Mouse (Mus musculus): ENCODE results near the gene 1700012B07Rik. TPM values are rescaled to one million over a fixed set of nuclear protein-coding genes. Genes with fewer than 3 reads are reported as not detected.

1700012B07Rik gene
- polyA plus RNA-seq, 1 experiment = not detected

DNA sequence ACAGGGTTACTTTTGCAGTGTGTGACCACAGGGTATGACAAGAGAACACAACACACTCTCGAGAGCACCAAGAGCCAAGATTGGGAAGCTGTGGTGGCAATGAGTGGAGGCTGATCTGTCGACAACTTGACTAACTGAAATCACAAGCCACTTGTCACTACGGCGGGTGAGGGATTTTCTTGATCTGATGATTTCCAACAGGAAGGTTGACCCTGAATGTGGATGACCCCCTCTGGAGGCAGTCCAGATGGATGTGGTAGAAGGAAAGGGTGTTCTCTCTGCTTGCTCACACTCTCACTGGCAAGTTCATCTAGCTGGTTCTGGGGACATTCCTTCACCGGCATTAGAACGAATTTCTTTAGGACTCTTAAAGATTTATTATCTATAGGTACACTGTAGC is 30.3 kb downstream of the 1700012B07Rik start:
- no peaks in the 10 kb centered on the region for H3K27me3 ChIP-seq (ENCODE audit: control insufficient read depth, insufficient read depth, low read length)
- no peak for TF ChIP-seq POLR2A (IDR thresholded peaks at IDR 0.05; ENCODE audit: borderline replicate concordance, insufficient read depth, low read length)
- no peak for TF ChIP-seq CTCF (IDR thresholded peaks at IDR 0.05; ENCODE audit: borderline replicate concordance, insufficient read depth, low read depth, low read length)
- no peaks in the 10 kb centered on the region for H3K4me1 ChIP-seq (ENCODE audit: control insufficient read depth, insufficient read depth, low read length)
- no peak overlapping the region for H3K4me3 ChIP-seq (replicated peaks; ENCODE audit: insufficient read depth, low read depth, low read length)
- DNase-seq = no peak
- WGBS = 89% methylated on average over 6 of the region's 6 CpGs
- no peak overlapping the region for H3K27ac ChIP-seq (ENCODE audit: insufficient read depth, low read length)

DNA sequence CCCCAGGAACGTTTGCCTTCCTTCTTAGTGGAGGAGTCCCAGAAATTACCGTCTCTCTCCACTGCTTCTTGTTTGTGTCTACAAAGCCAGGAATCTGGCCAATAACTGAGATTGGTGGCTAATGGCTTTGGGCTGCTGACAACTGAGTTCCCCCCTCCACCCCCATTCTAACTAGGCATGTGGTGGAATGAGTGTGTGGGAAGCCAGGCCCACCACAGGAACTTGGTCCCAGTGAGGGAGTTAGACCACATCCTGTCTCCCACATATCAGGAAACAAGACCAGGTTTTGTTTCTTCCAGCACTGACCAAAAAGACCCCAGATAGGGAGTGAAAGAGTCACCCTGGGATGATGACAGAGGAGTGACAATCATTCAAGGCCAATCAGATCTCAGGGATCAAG is 32.3 kb downstream of the 1700012B07Rik start:
- DNase-seq = no peak
- Histone ChIP-seq H3K27me3 (ENCODE audit: control insufficient read depth, insufficient read depth, low read length) (no peaks in the 10 kb centered on the region), H3K27ac (ENCODE audit: insufficient read depth, low read length) (no peak overlapping the region), H3K4me3 (replicated peaks; ENCODE audit: insufficient read depth, low read depth, low read length) (no peak overlapping the region), H3K4me1 (ENCODE audit: control insufficient read depth, insufficient read depth, low read length) (no peaks in the 10 kb centered on the region)
- TF ChIP-seq CTCF (IDR thresholded peaks at IDR 0.05; ENCODE audit: borderline replicate concordance, insufficient read depth, low read depth, low read length) = no peak
- TF ChIP-seq POLR2A (IDR thresholded peaks at IDR 0.05; ENCODE audit: borderline replicate concordance, insufficient read depth, low read length) = no peak
- 57% methylated on average over 2 of the region's 2 CpGs for WGBS

DNA sequence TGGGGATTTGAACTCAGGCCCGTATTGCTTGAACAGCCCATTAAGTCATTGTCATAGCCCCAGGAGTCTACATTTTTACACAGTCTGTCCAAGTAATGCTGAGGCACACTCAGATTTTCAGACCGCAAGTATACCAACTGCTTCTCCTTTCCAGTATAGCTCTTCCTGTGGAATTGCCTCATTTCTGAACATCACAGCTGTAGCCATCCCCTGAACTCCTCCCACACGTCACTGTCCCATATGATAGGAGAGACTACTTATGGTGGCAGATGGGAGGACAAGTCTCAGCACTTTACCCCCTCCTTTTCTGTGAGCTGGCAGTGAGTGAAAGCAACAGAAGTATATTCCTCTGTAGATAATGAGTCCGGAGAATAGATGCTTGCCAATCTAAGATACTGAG is 34.3 kb downstream of the 1700012B07Rik start:
- Histone ChIP-seq H3K27me3 (ENCODE audit: control insufficient read depth, insufficient read depth, low read length) (no peaks in the 10 kb centered on the region), H3K4me1 (ENCODE audit: control insufficient read depth, insufficient read depth, low read length) (no peaks in the 10 kb centered on the region), H3K4me3 (replicated peaks; ENCODE audit: insufficient read depth, low read depth, low read length) (no peak overlapping the region), H3K27ac (ENCODE audit: insufficient read depth, low read length) (no peak overlapping the region)
- DNase-seq = no peak
- TF ChIP-seq POLR2A (IDR thresholded peaks at IDR 0.05; ENCODE audit: borderline replicate concordance, insufficient read depth, low read length) (no peak), CTCF (IDR thresholded peaks at IDR 0.05; ENCODE audit: borderline replicate concordance, insufficient read depth, low read depth, low read length) (no peak)
- WGBS = 65% methylated on average over 4 of the region's 4 CpGs

DNA sequence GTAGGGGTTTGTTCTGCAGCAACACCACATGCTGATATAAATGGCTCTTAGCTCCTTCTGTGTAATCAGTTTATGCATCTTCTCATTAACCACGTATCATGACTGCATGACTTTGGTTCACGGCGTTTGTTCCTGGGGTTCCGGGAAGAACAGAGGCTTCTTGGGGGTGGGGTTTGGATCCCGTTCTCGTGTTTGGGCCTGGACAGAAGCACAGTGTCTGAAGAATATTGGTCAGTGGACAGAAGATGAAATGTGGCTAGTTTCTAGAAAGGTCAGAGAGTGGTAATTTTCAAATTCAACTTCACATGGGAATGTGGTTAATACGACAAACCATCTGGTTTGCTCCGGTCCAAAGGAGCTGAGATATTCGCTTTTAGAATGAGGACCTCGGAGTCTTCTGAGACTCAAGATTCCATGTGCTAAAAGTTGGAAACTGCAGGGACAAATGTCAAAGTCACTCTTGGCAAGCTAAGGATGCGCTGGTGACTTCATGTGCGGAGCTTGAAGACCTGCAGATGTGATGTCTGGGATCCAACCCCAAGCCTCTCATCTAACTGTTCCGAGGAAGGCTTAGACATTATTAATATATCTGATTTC is 35.3 kb downstream of the 1700012B07Rik start:
- no peak for TF ChIP-seq CTCF (IDR thresholded peaks at IDR 0.05; ENCODE audit: borderline replicate concordance, insufficient read depth, low read depth, low read length)
- no peak for TF ChIP-seq POLR2A (IDR thresholded peaks at IDR 0.05; ENCODE audit: borderline replicate concordance, insufficient read depth, low read length)
- WGBS = 90% methylated on average over 13 of the region's 13 CpGs
- Histone ChIP-seq H3K27me3 (ENCODE audit: control insufficient read depth, insufficient read depth, low read length) (no peaks in the 10 kb centered on the region), H3K4me3 (replicated peaks; ENCODE audit: insufficient read depth, low read depth, low read length) (no peak overlapping the region), H3K27ac (ENCODE audit: insufficient read depth, low read length) (no peak overlapping the region), H3K4me1 (ENCODE audit: control insufficient read depth, insufficient read depth, low read length) (no peaks in the 10 kb centered on the region)
- no peak for DNase-seq

DNA sequence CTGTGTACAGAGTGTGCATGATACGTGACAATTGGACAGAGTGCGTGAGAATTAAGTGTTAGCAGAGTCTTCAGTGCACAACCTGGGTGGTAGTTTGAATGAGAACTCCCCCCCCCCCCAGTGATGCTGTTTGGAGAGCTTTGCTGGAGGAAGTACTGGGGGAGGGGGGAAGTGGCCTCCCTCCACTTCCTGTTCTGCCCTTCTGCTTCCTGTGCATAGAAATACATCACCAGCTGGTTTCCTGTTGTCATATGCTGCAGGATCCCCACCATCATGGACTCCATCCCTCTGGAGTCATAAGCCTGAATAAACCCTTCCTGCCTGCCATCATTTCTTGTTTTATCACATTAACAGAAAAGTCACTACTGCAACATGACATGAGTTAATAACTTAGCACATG is 35.9 kb downstream of the 1700012B07Rik start:
- 98% methylated on average over 2 of the region's 2 CpGs for WGBS
- TF ChIP-seq CTCF (IDR thresholded peaks at IDR 0.05; ENCODE audit: borderline replicate concordance, insufficient read depth, low read depth, low read length) (no peak), POLR2A (IDR thresholded peaks at IDR 0.05; ENCODE audit: borderline replicate concordance, insufficient read depth, low read length) (no peak)
- Histone ChIP-seq H3K4me3 (replicated peaks; ENCODE audit: insufficient read depth, low read depth, low read length) (no peak overlapping the region), H3K27me3 (ENCODE audit: control insufficient read depth, insufficient read depth, low read length) (no peaks in the 10 kb centered on the region), H3K27ac (ENCODE audit: insufficient read depth, low read length) (no peak overlapping the region), H3K4me1 (ENCODE audit: control insufficient read depth, insufficient read depth, low read length) (no peaks in the 10 kb centered on the region)
- DNase-seq = no peak

DNA sequence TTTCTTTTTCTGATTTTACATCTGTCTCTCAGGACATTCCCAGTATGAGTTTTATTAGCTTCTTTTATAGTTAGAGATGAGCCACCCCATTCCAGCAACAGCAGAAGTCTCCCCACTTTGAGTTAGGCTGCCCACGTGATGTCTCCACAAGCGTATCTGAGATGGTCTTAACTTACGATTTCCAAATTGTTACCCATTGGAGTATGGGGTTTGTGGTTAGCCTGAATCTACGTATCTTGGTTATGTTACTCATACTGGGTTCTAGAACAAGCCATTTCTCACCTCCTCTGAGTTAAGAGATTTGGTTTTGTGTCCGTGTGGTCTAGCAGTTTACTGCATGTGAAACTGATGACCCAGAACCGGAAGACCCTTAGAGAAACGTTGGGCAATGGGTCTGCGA is 37.6 kb downstream of the 1700012B07Rik start:
- Histone ChIP-seq H3K4me3 (replicated peaks; ENCODE audit: insufficient read depth, low read depth, low read length) (no peak overlapping the region), H3K27ac (ENCODE audit: insufficient read depth, low read length) (no peak overlapping the region)

DNA sequence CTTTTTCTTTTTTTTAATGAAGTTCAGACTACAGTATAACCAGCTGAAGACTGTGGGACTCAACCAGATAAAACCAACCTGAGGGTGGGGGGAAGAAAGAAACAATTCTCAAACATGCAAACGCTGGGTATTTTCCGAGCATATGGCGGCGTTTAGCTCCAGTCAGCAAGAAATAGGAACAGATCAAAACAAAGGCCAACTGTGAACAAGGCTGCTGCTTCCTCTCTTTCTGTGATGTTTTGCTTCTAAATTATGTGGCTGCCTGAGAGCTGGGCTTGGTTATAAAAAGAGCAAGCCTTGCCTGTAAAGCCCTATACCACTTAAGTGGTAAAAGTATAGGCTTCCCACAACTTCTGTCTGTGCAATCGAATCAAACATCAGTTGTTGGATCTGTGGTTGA is 42.5 kb downstream of the 1700012B07Rik start:
- DNase-seq = no peak
- no peaks in the 10 kb centered on the region for H3K27me3 ChIP-seq (ENCODE audit: control insufficient read depth, insufficient read depth, low read length)
- no peak overlapping the region for H3K27ac ChIP-seq (ENCODE audit: insufficient read depth, low read length)
- H3K4me3 ChIP-seq (replicated peaks; ENCODE audit: insufficient read depth, low read depth, low read length) = no peak overlapping the region
- 86% methylated on average over 5 of the region's 5 CpGs for WGBS
- no peaks in the 10 kb centered on the region for H3K4me1 ChIP-seq (ENCODE audit: control insufficient read depth, insufficient read depth, low read length)
- TF ChIP-seq POLR2A (IDR thresholded peaks at IDR 0.05; ENCODE audit: borderline replicate concordance, insufficient read depth, low read length) = no peak
- TF ChIP-seq CTCF (IDR thresholded peaks at IDR 0.05; ENCODE audit: borderline replicate concordance, insufficient read depth, low read depth, low read length) = no peak

More for the DNA sequence above, 37.6 kb downstream of the 1700012B07Rik start:
- no peak for TF ChIP-seq CTCF (IDR thresholded peaks at IDR 0.05; ENCODE audit: borderline replicate concordance, insufficient read depth, low read depth, low read length)
- no peak for TF ChIP-seq POLR2A (IDR thresholded peaks at IDR 0.05; ENCODE audit: borderline replicate concordance, insufficient read depth, low read length)
- Histone ChIP-seq H3K4me1 (ENCODE audit: control insufficient read depth, insufficient read depth, low read length) (no peaks in the 10 kb centered on the region), H3K27me3 (ENCODE audit: control insufficient read depth, insufficient read depth, low read length) (no peaks in the 10 kb centered on the region)
- WGBS = 88% methylated on average over 8 of the region's 8 CpGs
- DNase-seq = no peak

DNA sequence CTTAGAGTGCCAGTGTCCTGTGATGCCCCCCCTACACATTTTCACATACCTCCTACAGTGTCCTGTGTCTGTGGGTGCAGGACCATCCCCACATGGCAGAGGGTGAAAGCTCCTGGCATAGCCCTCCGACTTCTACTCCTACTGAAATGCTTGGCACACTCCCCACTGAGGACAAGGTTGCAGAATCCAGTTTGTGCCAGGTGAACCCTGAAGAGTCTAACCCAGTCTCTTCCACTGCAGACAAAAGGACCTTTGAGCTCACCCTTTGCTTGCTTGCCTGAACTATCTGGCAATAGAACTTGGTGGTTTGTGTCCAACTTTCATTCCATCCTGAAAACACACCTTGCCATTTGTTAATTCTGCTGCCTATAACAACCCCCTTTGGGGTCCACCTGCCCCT is 56.5 kb downstream of the 1700012B07Rik start:
- no peak for DNase-seq
- no peak for TF ChIP-seq CTCF (IDR thresholded peaks at IDR 0.05; ENCODE audit: borderline replicate concordance, insufficient read depth, low read depth, low read length)
- TF ChIP-seq POLR2A (IDR thresholded peaks at IDR 0.05; ENCODE audit: borderline replicate concordance, insufficient read depth, low read length) = no peak
- Histone ChIP-seq H3K4me1 (ENCODE audit: control insufficient read depth, insufficient read depth, low read length) (no peaks in the 10 kb centered on the region), H3K27me3 (ENCODE audit: control insufficient read depth, insufficient read depth, low read length) (no peaks in the 10 kb centered on the region), H3K27ac (ENCODE audit: insufficient read depth, low read length) (no peak overlapping the region), H3K4me3 (replicated peaks; ENCODE audit: insufficient read depth, low read depth, low read length) (no peak overlapping the region)
- 47% methylated on average over 1 of the region's 1 CpGs for WGBS

Data from cerebellum, adult 2 months (tissue).